Mouse (Mus musculus): ENCODE results near the gene Mn1.

Mn1 gene

DNA sequence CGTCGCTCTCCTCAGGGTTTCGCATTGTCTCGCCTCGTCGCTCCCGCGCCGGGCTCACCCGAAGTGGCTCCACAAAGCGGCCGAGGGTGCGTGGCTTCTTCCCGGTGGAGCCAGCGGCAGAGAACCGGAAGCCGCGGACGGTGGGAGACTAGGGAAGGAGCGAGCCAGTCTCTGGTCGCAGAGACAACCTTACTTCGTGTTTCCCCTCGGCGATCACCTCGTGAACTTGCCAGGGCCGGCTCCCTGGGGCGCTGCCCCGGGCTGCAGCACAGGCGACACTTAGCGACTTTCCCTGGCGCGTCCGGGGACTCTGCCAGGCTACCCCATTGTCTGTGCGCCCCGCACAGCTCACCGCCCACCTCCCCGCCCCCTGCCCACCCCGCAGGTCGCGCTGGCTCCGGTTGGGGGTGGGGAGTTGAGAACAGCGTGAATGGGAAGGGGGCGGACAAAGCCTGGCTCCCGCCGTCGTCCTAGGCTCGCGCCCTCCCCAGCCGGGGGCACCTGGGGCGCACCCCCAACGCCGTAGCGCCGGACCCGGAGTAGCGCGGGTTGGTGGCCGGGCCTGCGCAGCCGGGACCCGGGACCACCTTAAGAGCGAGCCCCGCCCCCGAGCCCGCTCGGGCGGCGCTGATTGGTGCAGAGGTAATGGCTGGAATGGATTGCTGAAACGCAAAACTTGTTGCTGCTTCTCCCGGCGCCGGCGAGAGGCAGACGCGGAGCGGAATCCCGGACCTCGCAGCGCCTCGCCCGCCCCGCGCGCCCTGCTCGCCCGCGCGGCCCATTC is at the start of gene Mn1:
TSS of gene Mn1 (plus strand) at position 772 of the 784 bp plus-strand sequence.
- peak; percentile 83 to 90 for DNase-seq (ENCODE audit: low spot score in 2 of 2)

GRCm38 (mm10) chr5:111367937-111368517 is 49.1 kb upstream of the Mn1 start:
- DNase-seq (ENCODE audit: low spot score in 2 of 2), result peak in 1 of 2 experiments; percentile 43

DNA sequence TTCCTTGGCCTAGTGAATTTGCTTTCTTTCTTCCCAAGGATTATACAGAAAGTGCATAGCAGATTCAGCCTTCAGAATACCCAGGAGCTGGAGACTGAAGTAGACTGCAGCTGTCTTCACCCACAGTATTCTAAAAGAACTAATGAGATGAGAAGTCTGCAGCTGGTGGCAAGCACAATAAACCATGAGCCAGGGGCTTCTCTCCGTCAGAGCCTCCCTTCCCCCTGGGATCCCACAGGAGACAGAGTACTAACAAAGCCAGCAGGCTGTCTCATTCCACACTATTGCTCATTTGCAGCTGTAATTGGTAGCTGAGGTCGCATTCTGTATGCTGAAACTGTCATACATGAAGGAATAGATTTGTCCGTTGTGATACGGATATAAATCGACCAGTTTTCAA is 48.6 kb upstream of the Mn1 start:
- DNase-seq (ENCODE audit: low spot score in 2 of 2), result peak in 1 of 2 experiments; percentile 26

- DNase-seq (ENCODE audit: low spot score in 2 of 2), result peak in 1 of 2 experiments; percentile 50
Observed at GRCm38 (mm10) chr5:111375616-111376015, 41.5 kb upstream of the Mn1 start.

DNA sequence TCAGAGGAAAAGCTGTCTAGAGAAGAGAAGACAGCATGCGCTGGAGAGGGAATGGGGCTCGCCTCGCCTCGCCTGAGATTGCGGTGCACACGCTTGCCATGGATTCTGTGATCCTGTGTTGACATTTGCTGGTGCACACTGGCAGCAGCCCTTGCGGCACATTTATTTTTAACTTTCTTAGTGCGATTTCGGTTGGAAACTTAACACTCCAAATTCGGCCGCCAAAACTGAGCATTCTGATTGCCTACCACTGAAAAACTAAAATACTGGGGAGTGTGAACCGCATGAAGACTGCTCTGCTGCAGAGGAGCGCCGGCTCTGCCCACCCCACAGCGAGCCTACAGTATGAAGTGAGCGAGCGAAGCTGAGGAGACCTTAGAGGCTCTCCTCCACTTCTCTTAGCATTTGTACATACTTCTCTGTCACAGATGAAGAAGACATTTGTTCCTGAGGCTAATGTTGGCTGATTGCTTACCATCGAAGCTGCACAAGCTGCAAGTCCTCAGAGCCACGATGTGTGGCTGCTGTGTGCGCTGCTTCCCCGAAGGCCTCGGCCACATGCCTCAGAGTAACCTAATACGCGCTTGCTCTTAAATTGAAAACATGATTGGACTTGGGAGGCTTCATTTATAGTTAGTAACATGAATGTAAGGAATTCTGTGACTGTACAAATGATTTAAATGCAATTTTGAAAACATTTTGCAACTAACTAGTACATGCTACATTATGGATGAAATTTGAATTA is 40.7 kb upstream of the Mn1 start:
- peak in 1 of 2 experiments; percentile 40 for DNase-seq (ENCODE audit: low spot score in 2 of 2)

GRCm38 (mm10) chr5:111378126-111378993 is 38.8 kb upstream of the Mn1 start:
- no peak for DNase-seq (ENCODE audit: low spot score in 2 of 2)

DNA sequence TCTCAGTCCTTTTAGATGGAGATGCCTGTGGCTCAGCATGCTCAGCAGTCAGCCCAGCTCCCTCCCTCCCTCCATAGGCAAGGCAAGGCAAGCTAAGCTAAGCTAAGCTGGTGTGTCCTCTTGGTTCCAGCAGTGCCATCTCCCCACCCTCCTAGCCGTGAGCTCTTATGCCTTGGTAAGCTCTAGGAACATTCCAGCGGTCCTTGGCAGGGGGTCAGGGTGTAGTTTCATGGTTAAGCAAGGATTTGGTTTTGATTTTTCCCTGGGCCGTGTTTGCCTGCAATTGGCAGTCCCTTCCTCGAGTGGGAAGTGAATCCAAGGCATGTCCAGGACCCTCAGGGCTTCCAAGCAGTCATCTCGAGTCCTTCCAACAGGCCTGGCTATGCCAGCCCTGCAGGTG is 33.8 kb upstream of the Mn1 start:
- DNase-seq (ENCODE audit: low spot score in 2 of 2), result no peak

DNA sequence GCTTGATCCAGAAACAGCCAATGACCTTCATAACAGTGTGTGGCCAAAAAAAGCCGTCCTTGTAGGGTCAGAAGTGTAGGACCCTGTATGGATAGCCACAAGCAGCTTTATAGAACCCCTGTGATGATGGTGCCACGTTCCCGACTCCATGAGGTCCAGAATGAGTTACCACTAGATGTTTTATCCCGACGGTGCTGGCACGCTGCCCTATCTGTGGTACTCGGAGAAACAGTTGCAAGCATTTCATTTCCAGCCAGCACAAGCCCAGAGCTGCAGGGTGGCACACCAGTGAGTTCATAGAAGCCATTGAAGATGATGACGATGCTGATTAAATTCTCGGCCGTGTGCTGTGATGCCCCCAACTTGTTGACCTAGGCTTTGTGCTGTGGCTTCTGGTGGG is 26.3 kb upstream of the Mn1 start:
- no peak for DNase-seq (ENCODE audit: low spot score in 2 of 2)

- DNase-seq (ENCODE audit: low spot score in 2 of 2), result no peak
Observed at GRCm38 (mm10) chr5:111391485-111391884, 25.7 kb upstream of the Mn1 start.

DNA sequence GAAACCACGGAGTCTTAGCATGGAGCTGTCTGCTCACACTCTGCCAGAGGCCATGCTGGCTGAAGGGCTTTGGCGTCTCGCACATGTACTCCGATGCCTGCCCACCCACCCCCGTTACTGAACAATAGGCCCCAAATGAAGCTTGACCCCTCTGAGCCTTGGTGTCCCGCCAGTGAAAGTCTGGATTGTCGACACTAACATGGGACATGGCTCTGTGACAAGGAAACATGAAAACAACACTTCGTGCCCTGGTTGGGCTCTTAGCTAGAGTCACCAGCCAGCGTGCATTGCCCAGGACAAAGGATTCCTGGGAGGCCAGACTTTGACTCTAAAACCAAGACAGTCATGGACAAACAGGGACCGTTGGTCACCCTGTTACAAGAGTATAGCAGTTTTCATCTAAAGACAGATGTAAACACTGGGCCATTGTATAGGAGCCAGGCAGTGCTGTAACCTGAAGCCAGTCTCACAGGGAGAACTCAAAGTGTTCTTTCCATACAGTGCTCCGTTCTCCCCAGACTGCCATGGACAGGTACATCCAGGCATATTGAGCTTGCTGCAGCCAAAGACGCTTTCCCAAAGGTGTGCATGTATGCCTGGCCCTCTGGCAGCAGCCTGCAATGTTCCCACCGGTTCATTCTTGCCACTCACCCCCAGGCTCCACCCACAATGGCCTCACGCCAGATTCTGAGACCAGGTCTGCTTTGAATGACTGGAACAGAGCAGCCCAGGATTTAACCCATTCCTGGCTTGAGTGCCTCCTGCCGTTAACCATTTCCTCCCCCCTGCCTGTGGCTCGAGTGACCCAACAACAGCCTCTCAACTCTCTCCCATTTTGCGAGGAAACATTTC is 23.6 kb upstream of the Mn1 start:
- DNase-seq (ENCODE audit: low spot score in 2 of 2), result peak; percentile 53 to 82

DNA sequence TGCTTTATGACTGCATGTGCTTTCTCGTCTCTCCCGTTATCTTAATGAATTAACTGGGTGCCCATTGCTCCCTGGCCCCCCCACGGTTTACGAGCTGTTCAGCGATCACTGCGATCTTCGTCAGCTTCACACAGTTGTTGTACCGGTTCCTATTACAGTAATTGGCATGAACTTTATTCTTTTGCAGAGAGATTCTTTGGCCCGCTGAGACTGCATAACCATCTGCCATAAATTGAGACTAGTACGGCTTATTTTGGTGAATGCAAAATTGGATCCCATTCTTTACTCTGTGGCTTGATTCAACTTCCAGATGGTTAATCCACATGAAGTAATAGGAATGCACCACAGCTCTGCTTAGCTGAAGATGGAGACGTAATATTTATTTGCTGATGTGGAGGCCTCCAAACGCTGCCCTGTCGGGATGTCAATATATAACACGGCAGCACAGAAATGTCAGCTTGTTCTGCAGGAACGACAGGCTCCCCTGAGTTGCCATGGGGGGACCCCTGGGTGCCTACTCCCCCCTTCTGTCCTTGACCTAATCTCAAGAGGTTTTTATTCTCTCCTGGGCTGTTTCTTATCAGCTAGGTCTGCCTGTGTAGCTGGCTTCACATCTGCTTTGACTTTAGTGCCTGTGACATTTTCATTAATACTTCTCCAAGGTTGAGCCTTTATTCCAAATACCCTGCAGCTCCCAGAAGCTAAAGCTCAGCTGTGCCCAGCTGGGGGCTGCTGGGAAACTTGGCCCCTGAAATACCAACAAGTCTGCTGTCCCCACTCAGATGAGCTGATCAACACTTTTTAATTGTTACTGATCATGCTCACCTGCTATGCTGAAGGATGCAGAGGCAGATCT is 22.7 kb upstream of the Mn1 start:
- no peak for DNase-seq (ENCODE audit: low spot score in 2 of 2)

GRCm38 (mm10) chr5:111395771-111396170 is 21.4 kb upstream of the Mn1 start:
- DNase-seq (ENCODE audit: low spot score in 2 of 2), result no peak

GRCm38 (mm10) chr5:111396199-111396598 is 21.0 kb upstream of the Mn1 start:
- DNase-seq (ENCODE audit: low spot score in 2 of 2), result no peak

DNA sequence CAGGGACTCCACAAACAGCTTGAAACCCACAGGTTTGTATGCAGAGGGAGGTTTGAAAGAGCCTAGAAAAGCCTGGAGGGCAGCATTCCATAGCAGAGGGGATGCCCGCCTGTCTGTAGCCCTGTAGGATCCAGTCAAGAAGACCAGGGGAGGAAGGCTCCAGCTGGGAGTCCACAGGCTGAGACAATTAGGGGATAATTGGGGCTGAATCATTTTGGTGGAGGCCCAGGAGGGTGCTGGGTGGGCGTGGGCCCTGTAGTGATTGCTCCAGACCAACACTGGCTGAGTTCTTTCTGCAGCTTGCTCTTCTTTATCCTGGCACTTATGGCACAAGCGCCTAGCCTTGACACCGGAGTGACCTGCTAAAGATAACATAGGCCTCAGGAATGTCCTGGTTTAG is 18.7 kb upstream of the Mn1 start:
- DNase-seq (ENCODE audit: low spot score in 2 of 2), result no peak

DNA sequence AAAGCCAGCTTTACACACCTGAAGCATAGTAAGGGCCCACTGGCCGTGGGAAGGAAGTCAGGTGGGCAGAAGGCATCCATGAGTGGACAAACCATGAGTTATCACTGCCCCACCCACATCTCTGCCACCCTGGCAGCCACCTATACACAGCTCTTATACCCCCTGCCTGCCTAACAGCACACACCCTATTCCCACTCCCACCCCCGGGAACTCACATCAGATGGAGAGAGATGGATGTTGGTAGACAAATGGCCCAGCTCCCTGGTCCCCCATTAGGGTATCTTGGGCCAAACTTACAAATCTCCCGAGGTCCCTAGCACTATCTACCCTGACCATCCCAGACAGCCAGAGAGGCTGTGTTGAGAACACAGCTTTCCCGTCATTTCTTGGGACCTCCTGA is 17.9 kb upstream of the Mn1 start:
- no peak for DNase-seq (ENCODE audit: low spot score in 2 of 2)

DNA sequence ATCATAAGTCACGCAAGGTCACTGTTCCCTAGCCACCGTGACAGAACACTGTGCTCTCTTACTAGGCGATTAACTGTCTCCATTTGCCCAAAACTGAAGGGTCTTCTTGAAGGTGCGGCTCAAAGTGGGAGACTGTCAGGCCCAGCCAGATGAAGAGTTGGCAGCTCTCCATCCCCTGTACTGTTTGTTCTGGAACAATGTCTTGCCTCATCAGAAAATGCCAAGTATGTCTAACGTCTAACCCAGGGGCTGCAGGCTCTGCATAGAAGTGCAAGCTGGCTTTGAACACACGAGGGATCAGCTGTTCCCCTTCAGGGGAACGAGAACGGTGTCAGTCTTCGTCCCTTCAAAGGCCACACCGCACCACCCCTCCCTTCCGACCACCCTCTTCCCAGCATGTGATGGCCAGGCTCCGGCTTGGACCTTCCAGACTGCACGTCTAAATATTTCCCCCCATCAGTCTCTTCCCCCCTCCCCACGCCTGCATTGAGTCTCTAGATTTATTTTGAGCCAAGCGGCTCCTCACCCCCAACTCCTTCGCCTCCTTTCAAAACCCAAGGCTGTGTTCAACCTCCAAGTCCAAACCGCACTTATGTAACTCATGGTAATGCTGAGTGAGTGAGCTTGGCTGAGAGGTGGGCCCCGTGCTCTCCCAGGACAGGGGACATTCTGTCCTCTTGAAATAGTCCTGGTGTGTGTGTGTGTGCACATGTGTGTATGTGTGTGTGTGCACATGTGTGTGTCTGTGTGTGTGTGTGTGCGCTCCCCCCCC is 15.1 kb upstream of the Mn1 start:
- DNase-seq (ENCODE audit: low spot score in 2 of 2), result no peak

- DNase-seq (ENCODE audit: low spot score in 2 of 2), result no peak
Observed at GRCm38 (mm10) chr5:111402651-111402996, 14.5 kb upstream of the Mn1 start.

GRCm38 (mm10) chr5:111404721-111405120 is 12.4 kb upstream of the Mn1 start:
- DNase-seq (ENCODE audit: low spot score in 2 of 2), result no peak

DNA sequence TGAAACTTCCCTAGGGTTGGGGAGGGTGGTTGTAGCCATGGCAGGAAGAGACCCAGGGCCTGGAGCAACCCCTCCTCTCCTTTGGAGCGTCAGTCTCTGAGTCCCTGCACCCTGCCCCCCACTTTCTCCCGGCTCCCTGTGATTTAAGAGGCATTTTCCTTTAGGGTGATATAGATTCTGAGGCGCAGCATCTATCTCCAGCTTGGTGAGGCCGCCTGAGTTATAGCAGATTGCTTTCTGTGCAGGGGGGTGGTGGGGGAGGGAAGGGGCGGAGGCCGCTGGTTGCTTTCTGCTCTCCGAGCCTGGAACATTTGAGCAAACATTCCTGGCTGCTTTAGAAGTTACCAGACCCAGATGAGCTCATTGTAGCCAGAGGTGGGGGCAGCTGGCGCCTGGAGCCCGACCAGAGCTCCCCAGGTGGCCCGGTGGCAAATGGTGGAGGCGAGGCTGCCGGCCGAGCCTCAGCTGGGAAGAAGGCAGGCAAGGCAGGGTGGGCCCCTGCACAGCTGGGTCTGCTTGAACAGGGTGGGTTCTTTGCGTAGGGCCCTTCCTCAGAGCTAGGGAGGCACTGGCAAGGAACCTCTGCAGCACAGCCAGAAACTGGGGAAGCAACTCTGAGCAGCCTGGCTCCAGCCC is 8.6 kb upstream of the Mn1 start:
- no peak for DNase-seq (ENCODE audit: low spot score in 2 of 2)

Measured in urinary bladder, postnatal 4 days (tissue).